Mouse (Mus musculus): Measurements from ENCODE around the gene Ecsit. TPM values are rescaled to one million over a fixed set of nuclear protein-coding genes. Genes with fewer than 3 reads are reported as not detected.
"Not testable (repeated sequence)": the region's sequence is repeated elsewhere in the genome, so short reads cannot be mapped to it uniquely, and the experiment has no call there.

The Ecsit gene
- polyA plus RNA-seq, 1 experiment from 2014 or later = 59.7 TPM

DNA sequence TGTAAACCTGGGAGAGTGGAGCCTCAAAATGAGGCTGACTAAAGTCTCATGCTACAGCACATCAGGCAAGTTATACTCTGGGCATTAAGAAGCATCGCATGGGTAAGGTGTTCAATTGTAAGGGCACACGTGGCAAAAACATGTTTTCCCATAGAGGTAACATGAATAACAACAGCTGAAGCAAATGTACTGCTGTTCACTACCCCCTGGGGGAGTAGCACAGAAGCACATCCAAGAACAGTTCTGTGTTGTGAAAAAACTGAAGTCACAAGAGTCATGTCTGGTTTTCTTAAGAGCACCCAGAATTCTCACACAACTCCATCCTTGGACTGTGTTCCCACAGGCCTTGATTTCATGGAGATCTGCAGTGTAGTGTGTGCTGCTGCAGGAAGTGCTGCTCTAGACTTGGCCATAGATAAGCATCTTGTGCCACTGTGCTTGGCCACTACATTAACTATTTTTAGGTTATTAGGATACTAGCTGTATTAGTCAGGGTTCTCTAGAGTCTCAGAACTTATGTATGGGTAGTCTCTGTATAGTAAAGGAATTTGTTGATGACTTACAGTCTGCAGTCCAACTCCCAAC is 1.9 kb upstream of the Ecsit start:
- no peak for ATAC-seq (replicated peaks)
- Histone ChIP-seq H3K4me3 (no peak overlapping the region), H3K27me3 (no peaks in the 10 kb centered on the region), H3K9me3 (no peaks in the 10 kb centered on the region), H3K4me2 (replicated peaks) (no peak overlapping the region), H3K4me1 (peaks cover 18% of the 10 kb centered on the region), H3K36me3 (no peaks in the 10 kb centered on the region), H3K9ac (replicated peaks) (no peak overlapping the region), H3K27ac (replicated peaks) (no peak overlapping the region)
- WGBS = 79% methylated on average over 2 of the region's 2 CpGs

DNA sequence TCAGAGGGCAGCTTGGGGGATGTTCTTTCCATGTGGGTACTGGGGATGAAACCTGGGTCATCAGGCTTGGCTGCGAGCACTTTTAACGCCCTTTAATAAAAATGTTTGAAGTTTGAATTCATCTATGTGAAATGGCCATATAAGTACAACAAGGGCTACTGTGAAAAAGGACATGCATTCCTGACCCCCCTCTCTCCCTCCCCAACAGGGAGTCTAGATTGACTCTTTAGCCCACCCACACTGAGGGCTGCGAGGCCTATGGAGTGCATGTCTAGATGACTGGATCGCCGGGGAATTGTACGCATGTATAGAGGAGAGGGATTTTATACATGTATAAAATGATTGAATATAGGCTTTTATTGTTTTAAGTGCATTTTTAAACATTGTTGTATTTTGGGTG is 774 bp upstream of the Ecsit start:
- WGBS = 86% methylated on average over 6 of the region's 6 CpGs
- no peak for ATAC-seq (replicated peaks)

DNA sequence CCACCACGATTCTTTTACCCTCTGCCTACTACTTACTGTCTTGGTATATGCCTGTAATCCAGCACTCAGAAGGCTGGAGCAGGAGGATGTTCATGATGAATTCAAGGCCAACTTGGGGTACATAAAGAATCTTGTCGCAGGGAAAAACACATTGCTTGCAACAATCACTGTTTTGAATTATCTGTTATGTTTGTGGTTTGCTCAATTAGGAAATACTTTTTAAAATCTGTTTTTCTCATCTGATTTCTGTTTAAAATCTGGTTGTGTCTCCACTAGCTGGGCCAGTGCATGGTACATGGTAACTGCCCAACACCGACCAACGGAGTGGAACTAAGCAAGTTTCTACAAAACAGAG is 594 bp downstream of the Ecsit start:
- peak overlapping the region; percentile 73 for H3K4me3 ChIP-seq
- H3K4me2 ChIP-seq (replicated peaks) = peak overlapping the region; percentile 64
- WGBS = 33% methylated on average over 4 of the region's 4 CpGs
- peak overlapping the region; percentile 68 for H3K9ac ChIP-seq (replicated peaks)
- no peaks in the 10 kb centered on the region for H3K9me3 ChIP-seq
- no peaks in the 10 kb centered on the region for H3K27me3 ChIP-seq
- H3K27ac ChIP-seq (replicated peaks) = no peak overlapping the region
- H3K36me3 ChIP-seq = no peaks in the 10 kb centered on the region; the same call in 1 of the 2 replicates
- H3K4me1 ChIP-seq = peaks cover 18% of the 10 kb centered on the region
- ATAC-seq (replicated peaks) = no peak

More for the DNA sequence above, 774 bp upstream of the Ecsit start:
- Histone ChIP-seq H3K27ac (replicated peaks) (peak overlapping the region; percentile 78; the same call in 1 of the 2 replicates), H3K9me3 (no peaks in the 10 kb centered on the region), H3K9ac (replicated peaks) (peak overlapping the region; percentile 68), H3K4me3 (peak overlapping the region; percentile 73), H3K27me3 (no peaks in the 10 kb centered on the region), H3K4me1 (peaks cover 18% of the 10 kb centered on the region), H3K36me3 (no peaks in the 10 kb centered on the region), H3K4me2 (replicated peaks) (peak overlapping the region; percentile 64)

DNA sequence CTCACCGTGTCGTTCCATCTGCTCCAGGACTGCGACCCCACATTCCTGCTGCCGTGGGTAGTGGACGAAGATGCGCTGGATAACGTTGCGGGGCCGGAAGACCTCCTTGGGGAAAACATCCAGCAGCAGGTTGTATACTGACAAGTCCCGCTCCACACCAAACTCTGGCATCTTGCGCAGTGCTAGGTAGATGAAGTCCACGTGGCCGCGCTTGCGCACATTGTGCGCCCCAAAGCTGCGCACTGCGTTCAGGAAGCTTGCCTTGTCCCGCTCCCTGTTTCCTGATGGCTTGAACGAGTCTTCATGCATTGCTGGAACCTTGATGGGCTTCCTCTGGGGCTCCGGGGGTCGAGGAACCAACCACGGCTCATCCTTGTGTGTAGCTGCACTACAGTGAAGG is 9.0 kb downstream of the Ecsit start:
- no peak for ATAC-seq (replicated peaks)
- Histone ChIP-seq H3K9ac (replicated peaks) (no peak overlapping the region), H3K4me2 (replicated peaks) (no peak overlapping the region), H3K9me3 (no peaks in the 10 kb centered on the region), H3K4me1 (peaks cover 6% of the 10 kb centered on the region), H3K27ac (replicated peaks) (no peak overlapping the region), H3K36me3 (peaks cover 26% of the 10 kb centered on the region), H3K4me3 (no peak overlapping the region), H3K27me3 (no peaks in the 10 kb centered on the region)
- 95% methylated on average over 23 of the region's 23 CpGs for WGBS

DNA sequence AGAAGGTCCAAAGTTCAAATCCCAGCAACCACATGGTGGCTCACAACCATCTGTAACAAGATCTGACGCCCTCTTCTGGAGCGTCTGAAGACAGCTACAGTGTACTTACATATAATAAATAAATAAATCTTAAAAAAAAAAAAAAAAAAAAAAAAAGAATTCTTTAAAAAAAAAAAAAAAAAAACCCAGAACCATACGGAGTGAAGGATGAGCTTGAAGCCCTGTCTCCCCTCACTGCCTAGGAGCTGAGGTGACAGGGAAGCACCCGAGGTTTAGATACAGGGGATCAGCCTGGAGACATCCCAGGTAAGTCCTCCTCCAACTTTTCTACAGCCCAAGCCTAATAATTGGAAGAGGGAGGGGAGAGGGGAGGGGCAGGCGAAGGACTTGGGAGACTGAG is 9.5 kb downstream of the Ecsit start:
- peaks cover 26% of the 10 kb centered on the region for H3K36me3 ChIP-seq
- not testable (repeated sequence) for H3K4me2 ChIP-seq (replicated peaks); H3K4me3 ChIP-seq; H3K4me1 ChIP-seq; ATAC-seq (replicated peaks); H3K27me3 ChIP-seq; H3K9me3 ChIP-seq; H3K9ac ChIP-seq (replicated peaks); H3K27ac ChIP-seq (replicated peaks)
- 77% methylated on average over 5 of the region's 5 CpGs for WGBS

DNA sequence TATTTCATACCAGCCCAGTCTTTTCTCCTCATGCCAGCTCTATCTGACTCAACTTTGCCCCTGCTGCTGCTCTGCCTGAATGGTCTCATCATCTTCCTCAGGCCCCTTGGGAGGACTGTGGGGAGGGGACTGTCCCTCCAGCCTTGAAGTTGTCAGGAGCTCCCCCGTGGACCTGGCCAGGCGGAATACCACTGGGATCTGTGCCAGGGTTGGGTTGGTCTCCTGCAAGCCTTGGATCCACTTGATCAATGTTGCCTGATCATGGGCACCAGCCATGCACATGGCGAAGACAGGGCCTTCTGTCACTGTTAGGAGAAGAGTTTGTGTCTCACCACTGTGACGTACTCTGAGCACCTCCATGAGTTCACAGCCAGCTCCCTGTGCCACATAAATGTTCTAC is 13.0 kb downstream of the Ecsit start:
- WGBS = 88% methylated on average over 4 of the region's 4 CpGs
- H3K27ac ChIP-seq (replicated peaks) = no peak overlapping the region

DNA sequence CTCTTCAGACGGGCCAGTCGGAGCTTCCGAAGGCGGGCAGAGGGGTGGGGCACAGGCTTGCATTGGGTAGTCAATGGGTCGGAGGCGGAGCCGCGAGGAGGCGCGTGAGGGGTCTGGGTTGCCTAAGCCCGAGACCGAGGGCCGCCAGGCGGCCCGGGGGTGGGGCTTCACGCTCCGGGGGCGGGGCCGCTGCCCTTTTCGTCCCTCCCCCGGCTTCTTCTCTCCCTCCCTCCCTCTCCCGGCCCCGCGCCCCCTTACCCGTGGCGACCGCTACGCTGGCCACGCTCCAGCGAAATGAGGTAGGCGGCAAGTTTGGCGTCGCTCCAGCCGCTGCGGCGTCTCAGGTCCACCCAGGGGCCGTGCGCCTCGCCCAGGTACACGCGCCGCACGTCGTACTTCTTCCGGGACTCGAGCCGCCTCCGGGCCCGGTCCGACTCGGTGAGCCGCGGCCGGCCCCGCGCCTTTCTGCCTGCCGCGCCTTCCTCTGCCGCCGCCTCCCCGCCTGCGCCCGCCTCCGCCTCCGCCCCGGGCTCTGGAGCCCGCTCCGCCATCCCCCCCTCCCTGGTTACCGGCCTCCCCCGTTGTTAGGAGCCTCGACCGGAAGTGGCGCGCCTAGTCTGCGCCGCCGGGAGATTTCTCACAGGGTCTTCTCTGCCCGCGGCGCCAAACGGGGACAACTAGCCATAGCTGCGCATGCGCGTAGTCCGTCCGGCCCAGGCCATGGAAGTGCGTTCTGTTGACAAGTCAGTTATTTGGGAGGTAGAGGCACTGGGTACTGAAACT is 14.3 kb downstream of the Ecsit start, which contains the start of the genes Gm49318 and Zfp653:
Gm49318 (minus strand) TSS at position 469 of the 783 bp plus-strand sequence.
Zfp653 (minus strand) TSS at position 586 of the 783 bp plus-strand sequence.
- Histone ChIP-seq H3K4me1 (peaks cover 21% of the 10 kb centered on the region), H3K4me3 (peak within 1 kb of the TSS; percentile 95), H3K4me2 (replicated peaks) (peak within 1 kb of the TSS; percentile 60), H3K27me3 (no peaks in the 10 kb centered on the region), H3K9me3 (no peaks in the 10 kb centered on the region), H3K9ac (replicated peaks) (peak within 1 kb of the TSS; percentile 89), H3K27ac (replicated peaks) (peak within 1 kb of the TSS; percentile 98), H3K36me3 (peaks cover 30% of the 10 kb centered on the region)
- under 1% methylated on average over 82 of the region's 87 CpGs for WGBS
- peak; percentile 97 for ATAC-seq (replicated peaks)

More for the DNA sequence above, 13.0 kb downstream of the Ecsit start:
- Histone ChIP-seq H3K27me3 (no peaks in the 10 kb centered on the region), H3K9ac (replicated peaks) (no peak overlapping the region), H3K4me2 (replicated peaks) (no peak overlapping the region), H3K4me3 (no peak overlapping the region), H3K36me3 (peaks cover 30% of the 10 kb centered on the region), H3K4me1 (peaks cover 21% of the 10 kb centered on the region), H3K9me3 (no peaks in the 10 kb centered on the region)
- no peak for ATAC-seq (replicated peaks)

DNA sequence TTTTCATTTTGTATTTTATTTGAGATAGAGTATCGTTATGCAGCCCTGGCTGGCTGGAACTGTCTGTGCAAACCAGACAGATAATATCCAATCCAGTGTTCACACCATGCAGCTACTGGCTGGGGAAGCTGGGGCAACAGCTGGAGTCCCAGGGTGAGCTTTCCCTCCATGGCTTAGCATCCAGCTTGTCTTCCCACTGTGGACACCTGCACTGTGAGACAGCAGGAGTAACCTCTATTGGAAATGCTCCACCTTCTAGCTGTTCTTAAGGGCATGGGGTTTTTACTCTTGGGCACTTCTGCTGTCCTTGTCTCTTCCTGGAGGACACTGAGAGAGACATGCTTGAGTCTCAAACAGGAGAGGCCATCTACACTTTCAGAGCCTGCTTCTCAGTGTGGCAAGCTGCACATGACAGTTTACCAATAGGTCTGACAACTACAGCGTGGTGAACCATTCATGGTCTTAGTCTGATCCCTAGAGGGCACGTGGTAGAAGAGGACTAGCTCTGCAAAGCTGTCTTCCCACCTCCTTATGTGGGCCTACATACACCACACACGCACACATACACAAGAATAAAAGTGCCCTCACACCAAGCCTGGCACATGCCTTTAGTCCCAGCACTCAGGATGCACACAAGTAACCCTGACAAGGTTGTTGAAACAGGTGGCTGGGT is 15.2 kb downstream of the Ecsit start:
- H3K4me3 ChIP-seq = peak overlapping the region; percentile 95
- peak overlapping the region; percentile 98 for H3K27ac ChIP-seq (replicated peaks)
- peak overlapping the region; percentile 89 for H3K9ac ChIP-seq (replicated peaks)
- no peaks in the 10 kb centered on the region for H3K27me3 ChIP-seq
- peaks cover 21% of the 10 kb centered on the region for H3K4me1 ChIP-seq
- WGBS = 62% methylated on average over 4 of the region's 4 CpGs
- ATAC-seq (replicated peaks) = peak; percentile 14
- H3K4me2 ChIP-seq (replicated peaks) = peak overlapping the region; percentile 60
- H3K9me3 ChIP-seq = no peaks in the 10 kb centered on the region
- peaks cover 39% of the 10 kb centered on the region for H3K36me3 ChIP-seq

DNA sequence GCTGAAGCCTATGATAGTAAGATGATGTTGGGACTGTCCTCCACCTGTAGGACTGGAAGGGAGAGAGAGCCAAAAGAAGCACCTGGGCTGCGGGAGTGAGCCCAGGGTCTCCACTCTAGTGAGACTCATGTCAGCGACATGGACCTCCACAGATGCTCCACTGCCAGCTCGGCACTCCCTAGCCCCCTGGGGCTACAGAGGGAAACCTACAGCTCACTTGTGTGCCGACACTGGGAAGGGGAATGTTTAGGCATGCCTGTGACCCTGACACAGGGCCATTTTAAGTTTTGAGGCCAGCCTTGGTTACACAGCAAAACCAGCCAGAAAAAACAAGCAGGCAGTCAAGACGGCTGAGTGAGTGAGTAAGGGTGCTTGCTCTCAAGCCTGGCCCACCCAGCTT is 18.0 kb downstream of the Ecsit start:
- WGBS = 83% methylated on average over 5 of the region's 5 CpGs
- H3K9me3 ChIP-seq = no peaks in the 10 kb centered on the region
- no peak overlapping the region for H3K4me2 ChIP-seq (replicated peaks)
- ATAC-seq (replicated peaks) = no peak
- peaks cover 35% of the 10 kb centered on the region for H3K36me3 ChIP-seq
- H3K27ac ChIP-seq (replicated peaks) = no peak overlapping the region
- H3K9ac ChIP-seq (replicated peaks) = no peak overlapping the region
- no peaks in the 10 kb centered on the region for H3K27me3 ChIP-seq
- peaks cover 26% of the 10 kb centered on the region for H3K4me1 ChIP-seq
- H3K4me3 ChIP-seq = no peak overlapping the region

DNA sequence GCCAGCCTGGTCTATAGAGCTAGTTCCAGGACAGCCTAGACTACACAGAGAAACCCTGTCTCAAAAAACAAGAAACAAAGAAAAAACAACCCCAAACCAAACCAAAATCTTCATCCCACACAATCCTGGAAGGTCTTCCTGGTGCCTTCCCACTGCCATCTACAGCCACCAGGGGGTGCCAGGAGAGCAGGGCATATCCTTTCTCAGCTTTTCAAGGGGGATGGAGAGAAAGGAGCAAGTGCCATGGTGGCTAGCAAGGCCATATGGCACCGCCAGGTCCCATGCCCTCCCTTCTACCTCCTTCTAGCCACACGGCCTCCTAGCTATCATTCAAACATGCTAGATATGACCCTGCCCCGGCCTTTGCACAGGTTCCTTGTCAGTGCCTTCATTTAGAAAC is 18.8 kb downstream of the Ecsit start:
- WGBS = 77% methylated on average over 3 of the region's 3 CpGs
- H3K36me3 ChIP-seq = peaks cover 41% of the 10 kb centered on the region
- no peak for ATAC-seq (replicated peaks)
- peaks cover 21% of the 10 kb centered on the region for H3K4me1 ChIP-seq
- no peak overlapping the region for H3K9ac ChIP-seq (replicated peaks)
- no peaks in the 10 kb centered on the region for H3K27me3 ChIP-seq
- no peak overlapping the region for H3K4me2 ChIP-seq (replicated peaks)
- no peak overlapping the region for H3K27ac ChIP-seq (replicated peaks)
- H3K9me3 ChIP-seq = no peaks in the 10 kb centered on the region
- H3K4me3 ChIP-seq = no peak overlapping the region

DNA sequence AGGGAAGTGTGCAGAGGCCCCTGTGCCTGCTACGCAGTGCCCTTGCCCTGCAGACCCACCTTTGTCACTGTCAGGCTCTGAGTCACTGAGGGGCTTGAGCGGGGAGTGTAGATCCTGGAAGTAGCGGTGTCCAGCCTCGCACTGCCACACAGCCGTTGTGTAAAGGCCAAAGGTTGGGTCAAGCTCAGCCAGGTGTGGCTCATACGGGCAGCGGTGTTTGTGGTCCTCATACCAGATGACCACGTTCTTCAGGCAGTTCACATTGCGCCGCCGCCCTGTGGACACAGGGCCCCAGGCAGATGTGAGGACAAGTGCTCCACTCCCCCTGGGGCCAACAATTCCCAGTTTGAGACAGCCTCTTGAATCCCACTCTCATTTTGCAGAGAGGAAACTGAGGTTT is 19.6 kb downstream of the Ecsit start:
- Histone ChIP-seq H3K4me2 (replicated peaks) (no peak overlapping the region), H3K4me3 (no peak overlapping the region), H3K9ac (replicated peaks) (no peak overlapping the region), H3K4me1 (peaks cover 20% of the 10 kb centered on the region), H3K27ac (replicated peaks) (no peak overlapping the region), H3K27me3 (no peaks in the 10 kb centered on the region), H3K36me3 (peaks cover 47% of the 10 kb centered on the region), H3K9me3 (no peaks in the 10 kb centered on the region)
- no peak for ATAC-seq (replicated peaks)
- 95% methylated on average over 11 of the region's 11 CpGs for WGBS

DNA sequence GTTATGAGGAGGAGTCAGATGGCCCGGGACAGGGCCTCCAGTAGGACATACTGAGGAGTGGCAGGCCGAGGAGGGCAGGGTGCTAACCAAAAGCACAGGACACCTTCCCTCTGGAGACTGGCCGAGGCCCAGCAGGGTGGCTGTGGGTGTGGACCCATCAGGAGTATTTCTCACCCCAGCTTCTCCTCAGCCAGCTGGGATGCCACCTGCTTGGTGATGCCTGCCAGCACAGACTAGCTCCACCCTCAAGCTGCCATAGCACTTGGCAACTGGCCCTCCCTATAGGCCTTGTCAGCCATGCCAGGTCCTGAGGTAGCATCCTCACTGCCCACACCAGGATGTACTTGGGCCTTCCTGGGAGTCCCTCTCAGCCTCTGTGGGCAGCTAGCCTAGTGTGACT is 20.9 kb downstream of the Ecsit start:
- Histone ChIP-seq H3K9me3 (no peaks in the 10 kb centered on the region), H3K27ac (replicated peaks) (no peak overlapping the region), H3K36me3 (peaks cover 53% of the 10 kb centered on the region), H3K27me3 (no peaks in the 10 kb centered on the region), H3K9ac (replicated peaks) (no peak overlapping the region), H3K4me1 (peaks cover 8% of the 10 kb centered on the region), H3K4me3 (no peak overlapping the region), H3K4me2 (replicated peaks) (no peak overlapping the region)
- WGBS = 55% methylated on average over 3 of the region's 3 CpGs
- peak; percentile 53; the same call in 1 of the 2 replicates for ATAC-seq (replicated peaks)

All from forebrain, embryonic 15.5 days (tissue).